Mouse (Mus musculus) forebrain, embryonic 14.5 days (tissue): ENCODE data around the gene Eif1ad. TPM values are rescaled to one million over a fixed set of nuclear protein-coding genes. Genes with fewer than 3 reads are reported as not detected.

Source experiments
- ATAC-seq: fragments of 200-750 bp; cut with Nextera tagmentation; 2 replicates; pipeline ENCODE4 v1.8.0; 2017; ENCODE audit warnings: mild to moderate bottlenecking, moderate library complexity
- DNase-seq: peaks from one replicate; pipeline ENCODE4 v3.0.0-alpha.2; 2015; ENCODE audit warnings: low spot score
- H3K27ac ChIP-seq: fragments of 300-500 bp; sonication (generic); 2 replicates; pipeline ENCODE4 v1.5.1; 2014; ENCODE audit warnings: low read depth, mild to moderate bottlenecking, control low read depth, low read length, moderate library complexity
- H3K27me3 ChIP-seq: fragments of 300-500 bp; sonication (generic); replicated peaks from 2 replicates; pipeline ENCODE4 v1.6.1; 2014; ENCODE audit warnings: low read length, control low read depth, mixed read lengths; ENCODE audit not compliant: control insufficient read depth, insufficient read depth
- H3K36me3 ChIP-seq: fragments of 300-500 bp; sonication (generic); 2 replicates; pipeline ENCODE4 v1.6.1; 2014; ENCODE audit warnings: low read length, control low read depth; ENCODE audit not compliant: control insufficient read depth, insufficient read depth
- H3K4me1 ChIP-seq: fragments of 300-500 bp; sonication (generic); 2 replicates; pipeline ENCODE4 v1.6.1; 2014; ENCODE audit warnings: antibody characterized with exemption, low read length, control low read depth; ENCODE audit not compliant: control insufficient read depth, insufficient read depth
- H3K4me2 ChIP-seq: fragments of 300-500 bp; sonication (generic); 2 replicates; pipeline ENCODE4 v1.6.1; 2014; ENCODE audit warnings: mild to moderate bottlenecking, control low read depth, low read length
- H3K4me3 ChIP-seq: fragments of 300-500 bp; sonication (generic); 2 replicates; pipeline ENCODE4 v1.5.1; 2014; ENCODE audit warnings: low read depth, low read length, control low read depth
- H3K9ac ChIP-seq: fragments of 300-500 bp; sonication (generic); 2 replicates; pipeline ENCODE4 v1.6.1; 2014; ENCODE audit warnings: mild to moderate bottlenecking, low read length, control low read depth, moderate library complexity
- H3K9me3 ChIP-seq: fragments of 300-500 bp; sonication (generic); replicated peaks from 2 replicates; pipeline ENCODE4 v1.6.1; 2016; ENCODE audit warnings: low read length, control low read depth, mixed read lengths; ENCODE audit not compliant: control insufficient read depth
- WGBS: fragments of 180-500 bp; shearing (Covaris S2); extraction: QIAGEN DNeasy Blood & Tissue Kit; methylation state at CpG from one replicate; pipeline ENCODE4 v1.1.7; 2014; 5-methylcytosine and 5-hydroxymethylcytosine counted together
- polyA plus RNA-seq: library from polyadenylated mRNA; unstranded; fragments of >200 nt; fragmentation: Nextera tagmentation; extraction: Ambion mirVana; gene quantifications from 2 replicates; pipeline ENCODE4 v1.2.1, GENCODE M21; 2014

Gene Eif1ad
- polyA plus RNA-seq, 1 experiment from 2014 or later = 33.0 TPM

- Histone ChIP-seq H3K4me1 (peaks cover 13% of the 10 kb centered on the region), H3K9ac (peak overlapping the region; percentile 85), H3K27me3 (no peaks in the 10 kb centered on the region), H3K4me3 (peak overlapping the region; percentile 97), H3K9me3 (no peaks in the 10 kb centered on the region), H3K4me2 (peak overlapping the region; percentile 89), H3K36me3 (peaks cover 58% of the 10 kb centered on the region), H3K27ac (peak overlapping the region; percentile 92; the same call in 1 of the 2 replicates)
- ATAC-seq = no peak
- WGBS = 11% methylated on average over 11 of the region's 11 CpGs
- DNase-seq = no peak
These were observed 914 bp downstream of the Eif1ad start for GRCm38 (mm10) chr19:5367455-5367854.

- WGBS = 95% methylated on average over 3 of the region's 3 CpGs
- peaks cover 59% of the 10 kb centered on the region for H3K36me3 ChIP-seq
These were observed 4.4 kb downstream of the Eif1ad start for GRCm38 (mm10) chr19:5370932-5371331.

GRCm38 (mm10) chr19:5372724-5373123 lies 6.2 kb downstream of the Eif1ad start:
- H3K36me3 ChIP-seq = peaks cover 63% of the 10 kb centered on the region
- no peak overlapping the region for H3K9ac ChIP-seq
- peaks cover 5% of the 10 kb centered on the region for H3K4me1 ChIP-seq
- no peak overlapping the region for H3K4me2 ChIP-seq
- ATAC-seq = no peak
- WGBS = 96% methylated on average over 7 of the region's 7 CpGs
- H3K9me3 ChIP-seq = no peaks in the 10 kb centered on the region
- H3K27ac ChIP-seq = no peak overlapping the region
- H3K4me3 ChIP-seq = no peak overlapping the region
- no peaks in the 10 kb centered on the region for H3K27me3 ChIP-seq
- DNase-seq = no peak

More at GRCm38 (mm10) chr19:5370932-5371331, 4.4 kb downstream of the Eif1ad start:
- no peak for ATAC-seq
- no peak overlapping the region for H3K27ac ChIP-seq
- no peak for DNase-seq
- no peaks in the 10 kb centered on the region for H3K9me3 ChIP-seq
- no peak overlapping the region for H3K9ac ChIP-seq
- no peaks in the 10 kb centered on the region for H3K27me3 ChIP-seq
- H3K4me2 ChIP-seq = no peak overlapping the region
- no peak overlapping the region for H3K4me3 ChIP-seq
- H3K4me1 ChIP-seq = peaks cover 8% of the 10 kb centered on the region

GRCm38 (mm10) chr19:5374177-5374576 lies 7.6 kb downstream of the Eif1ad start:
- ATAC-seq (no peak), DNase-seq (no peak)
- no peak overlapping the region for H3K4me2 ChIP-seq
- H3K9ac ChIP-seq = no peak overlapping the region
- H3K27ac ChIP-seq = no peak overlapping the region
- H3K4me1 ChIP-seq = no peaks in the 10 kb centered on the region
- H3K9me3 ChIP-seq = no peaks in the 10 kb centered on the region
- H3K4me3 ChIP-seq = no peak overlapping the region
- no peaks in the 10 kb centered on the region for H3K27me3 ChIP-seq
- 87% methylated on average over 4 of the region's 4 CpGs for WGBS
- peaks cover 67% of the 10 kb centered on the region for H3K36me3 ChIP-seq

- 78% methylated on average over 4 of the region's 4 CpGs for WGBS
- DNase-seq (no peak), ATAC-seq (no peak)
- H3K4me2 ChIP-seq = no peak overlapping the region
- no peaks in the 10 kb centered on the region for H3K27me3 ChIP-seq
- H3K9me3 ChIP-seq = no peaks in the 10 kb centered on the region
- peaks cover 67% of the 10 kb centered on the region for H3K36me3 ChIP-seq
- no peak overlapping the region for H3K27ac ChIP-seq
- no peak overlapping the region for H3K4me3 ChIP-seq
- no peaks in the 10 kb centered on the region for H3K4me1 ChIP-seq
- no peak overlapping the region for H3K9ac ChIP-seq
These were observed 8.2 kb downstream of the Eif1ad start for GRCm38 (mm10) chr19:5374748-5375147.

GRCm38 (mm10) chr19:5377446-5377845 lies 10.9 kb downstream of the Eif1ad start:
- Histone ChIP-seq H3K9me3 (no peaks in the 10 kb centered on the region), H3K27ac (no peak overlapping the region), H3K4me3 (no peak overlapping the region), H3K9ac (no peak overlapping the region), H3K36me3 (peaks cover 69% of the 10 kb centered on the region), H3K27me3 (no peaks in the 10 kb centered on the region), H3K4me1 (no peaks in the 10 kb centered on the region), H3K4me2 (no peak overlapping the region)
- 90% methylated on average over 1 of the region's 1 CpGs for WGBS
- DNase-seq (no peak), ATAC-seq (no peak)

- no peak for DNase-seq
- WGBS = 96% methylated on average over 12 of the region's 12 CpGs
- peaks cover 10% of the 10 kb centered on the region for H3K4me1 ChIP-seq
- H3K9me3 ChIP-seq = no peaks in the 10 kb centered on the region
- no peak for ATAC-seq
- H3K27me3 ChIP-seq = no peaks in the 10 kb centered on the region
- H3K4me2 ChIP-seq = no peak overlapping the region
- H3K9ac ChIP-seq = no peak overlapping the region
- H3K27ac ChIP-seq = no peak overlapping the region
- H3K36me3 ChIP-seq = peaks cover 76% of the 10 kb centered on the region
- no peak overlapping the region for H3K4me3 ChIP-seq
These were observed 16.8 kb downstream of the Eif1ad start for GRCm38 (mm10) chr19:5383326-5383725.

- H3K27me3 ChIP-seq = no peaks in the 10 kb centered on the region
- H3K36me3 ChIP-seq = peaks cover 62% of the 10 kb centered on the region
- H3K27ac ChIP-seq = no peak overlapping the region
- peaks cover 16% of the 10 kb centered on the region for H3K4me1 ChIP-seq
- no peak for ATAC-seq
- no peak overlapping the region for H3K4me2 ChIP-seq
- no peak for DNase-seq
- 92% methylated on average over 8 of the region's 8 CpGs for WGBS
- H3K9ac ChIP-seq = no peak overlapping the region
- H3K9me3 ChIP-seq = no peaks in the 10 kb centered on the region
- no peak overlapping the region for H3K4me3 ChIP-seq
These were observed 18.2 kb downstream of the Eif1ad start for GRCm38 (mm10) chr19:5384715-5385114.

GRCm38 (mm10) chr19:5388011-5388441 lies 21.5 kb downstream of the Eif1ad start:
- ATAC-seq (peak; percentile 46), DNase-seq (no peak)
- H3K9me3 ChIP-seq = no peaks in the 10 kb centered on the region
- H3K36me3 ChIP-seq = peaks cover 29% of the 10 kb centered on the region
- peak overlapping the region; percentile 92 for H3K4me2 ChIP-seq
- H3K9ac ChIP-seq = peak overlapping the region; percentile 93
- H3K27me3 ChIP-seq = no peaks in the 10 kb centered on the region
- H3K4me1 ChIP-seq = peaks cover 19% of the 10 kb centered on the region
- peak overlapping the region; percentile 99 for H3K4me3 ChIP-seq
- under 1% methylated on average over 43 of the region's 43 CpGs for WGBS
- peak overlapping the region; percentile 68 for H3K27ac ChIP-seq
